Mouse (Mus musculus) limb, embryonic 12.5 days (tissue): ENCODE measurements around the gene Dbnl. TPM values are rescaled to one million over a fixed set of nuclear protein-coding genes. Genes with fewer than 3 reads are reported as not detected.
"Not testable (repeated sequence)": the region's sequence is repeated elsewhere in the genome, so short reads cannot be mapped to it uniquely, and the experiment has no call there.

Experiments used
- ATAC-seq: fragments of 200-750 bp; cut with Nextera tagmentation; 2 replicates; pipeline ENCODE4 v1.8.0; 2017; ENCODE audit warnings: low read depth, moderate TSS enrichment; ENCODE audit not compliant: insufficient number of reproducible peaks, insufficient read depth, low FRiP score, low TSS enrichment
- H3K27ac ChIP-seq: fragments of 300-500 bp; sonication (generic); 2 replicates; pipeline ENCODE4 v1.5.1; 2016; ENCODE audit warnings: mild to moderate bottlenecking, moderate library complexity
- H3K27me3 ChIP-seq: fragments of 300-500 bp; sonication (generic); 2 replicates; pipeline ENCODE4 v1.6.1; 2016; ENCODE audit warnings: mild to moderate bottlenecking, moderate library complexity
- H3K36me3 ChIP-seq: fragments of 300-500 bp; sonication (generic); 2 replicates; pipeline ENCODE4 v1.6.1; 2016; ENCODE audit warnings: mild to moderate bottlenecking, moderate library complexity
- H3K4me1 ChIP-seq: fragments of 300-500 bp; sonication (generic); replicated peaks from 2 replicates; pipeline ENCODE4 v1.6.1; 2016
- H3K4me2 ChIP-seq: fragments of 300-500 bp; sonication (generic); 2 replicates; pipeline ENCODE4 v1.6.1; 2016; ENCODE audit warnings: mild to moderate bottlenecking, moderate library complexity
- H3K4me3 ChIP-seq: fragments of 300-500 bp; sonication (generic); replicated peaks from 2 replicates; pipeline ENCODE4 v1.5.1; 2016; ENCODE audit warnings: mild to moderate bottlenecking
- H3K9ac ChIP-seq: fragments of 300-500 bp; sonication (generic); replicated peaks from 2 replicates; pipeline ENCODE4 v1.6.1; 2016; ENCODE audit warnings: mild to moderate bottlenecking, moderate library complexity
- H3K9me3 ChIP-seq: fragments of 300-500 bp; sonication (generic); 2 replicates; pipeline ENCODE4 v1.6.1; 2016; ENCODE audit warnings: mild to moderate bottlenecking, moderate library complexity
- WGBS: fragments of 180-500 bp; shearing (Covaris S2); methylation state at CpG from one replicate; pipeline ENCODE4 v1.1.7; 2016; 5-methylcytosine and 5-hydroxymethylcytosine counted together
- polyA plus RNA-seq: library from polyadenylated mRNA; unstranded; fragments of >200 nt; fragmentation: Nextera tagmentation; extraction: Ambion mirVana; gene quantifications from 2 replicates; pipeline ENCODE4 v1.2.1, GENCODE M21; 2016

Dbnl gene
- polyA plus RNA-seq, 1 experiment from 2014 or later = 122 TPM

DNA sequence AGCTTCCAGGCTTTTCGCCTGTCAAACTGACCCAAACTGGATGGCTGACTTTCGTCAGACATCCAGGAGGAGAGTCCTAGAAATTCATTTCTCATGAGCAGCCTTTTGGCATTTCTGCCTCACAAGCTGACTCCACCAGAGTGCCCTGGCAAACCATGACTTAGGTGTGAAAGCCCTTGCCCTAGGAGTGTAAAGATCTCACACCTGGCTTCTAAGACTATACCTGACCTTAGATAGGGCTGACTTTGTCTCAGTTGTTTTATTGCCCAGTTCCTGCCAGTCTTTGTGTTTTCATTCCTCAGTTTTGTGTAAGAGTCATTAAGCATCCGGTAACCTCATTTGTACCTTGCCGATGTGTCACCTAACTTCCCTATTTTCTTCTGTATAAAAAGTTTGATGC is 21.2 kb downstream of the Dbnl start:
- H3K9me3 ChIP-seq, ATAC-seq, H3K4me2 ChIP-seq, H3K4me3 ChIP-seq, H3K4me1 ChIP-seq, H3K27me3 ChIP-seq, H3K9ac ChIP-seq, H3K36me3 ChIP-seq, H3K27ac ChIP-seq: not testable (repeated sequence)
- 91% methylated on average over 4 of the region's 4 CpGs for WGBS

DNA sequence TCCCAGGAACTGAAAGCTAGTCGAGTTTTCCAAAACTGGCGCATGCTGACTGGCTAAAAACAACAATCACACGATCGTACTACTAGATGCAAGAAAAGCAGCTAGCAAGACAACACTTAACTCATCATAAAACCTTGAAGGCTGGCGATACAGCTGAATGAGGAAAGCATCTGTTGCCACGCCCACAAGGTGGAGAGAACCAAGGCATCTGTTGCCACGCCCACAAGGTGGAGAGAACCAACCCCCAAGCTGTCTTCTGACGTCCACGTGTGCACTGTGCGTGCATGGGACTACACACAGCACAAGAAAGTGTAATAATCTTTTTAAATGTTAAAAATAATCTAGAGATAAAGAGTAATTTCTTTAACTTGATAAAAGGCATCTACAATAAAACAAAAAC is 25.1 kb downstream of the Dbnl start:
- Histone ChIP-seq H3K27ac (no peak overlapping the region), H3K4me1 (no peaks in the 10 kb centered on the region), H3K36me3 (no peaks in the 10 kb centered on the region), H3K4me3 (no peak overlapping the region), H3K9ac (no peak overlapping the region), H3K9me3 (peaks cover 7% of the 10 kb centered on the region; the same call in 1 of the 2 replicates), H3K4me2 (no peak overlapping the region), H3K27me3 (no peaks in the 10 kb centered on the region)
- WGBS = 80% methylated on average over 10 of the region's 10 CpGs
- no peak for ATAC-seq

DNA sequence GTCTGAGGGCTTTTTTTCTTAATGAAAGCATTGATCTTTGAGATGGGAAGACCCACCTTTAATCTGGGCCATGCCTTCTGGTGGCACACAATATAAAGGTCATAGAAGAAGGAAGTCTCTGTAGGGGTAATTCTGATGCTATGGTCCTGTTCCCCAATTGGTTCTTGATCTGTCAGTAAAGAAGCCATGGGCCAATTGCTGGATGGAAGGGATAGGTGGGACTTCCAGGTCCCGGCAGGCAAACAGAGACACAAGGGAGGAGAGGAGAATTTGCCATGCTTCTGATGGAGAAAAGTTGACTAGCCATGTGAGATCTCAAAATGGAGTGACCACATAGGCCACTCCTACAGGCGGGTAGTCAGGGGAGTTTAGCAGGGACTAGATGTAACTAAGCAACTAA is 30.9 kb downstream of the Dbnl start:
- Histone ChIP-seq H3K4me2 (no peak overlapping the region), H3K9me3 (no peaks in the 10 kb centered on the region), H3K27ac (no peak overlapping the region), H3K4me1 (no peaks in the 10 kb centered on the region), H3K27me3 (no peaks in the 10 kb centered on the region), H3K36me3 (no peaks in the 10 kb centered on the region), H3K9ac (no peak overlapping the region), H3K4me3 (no peak overlapping the region)
- 74% methylated on average over 2 of the region's 2 CpGs for WGBS
- no peak for ATAC-seq

DNA sequence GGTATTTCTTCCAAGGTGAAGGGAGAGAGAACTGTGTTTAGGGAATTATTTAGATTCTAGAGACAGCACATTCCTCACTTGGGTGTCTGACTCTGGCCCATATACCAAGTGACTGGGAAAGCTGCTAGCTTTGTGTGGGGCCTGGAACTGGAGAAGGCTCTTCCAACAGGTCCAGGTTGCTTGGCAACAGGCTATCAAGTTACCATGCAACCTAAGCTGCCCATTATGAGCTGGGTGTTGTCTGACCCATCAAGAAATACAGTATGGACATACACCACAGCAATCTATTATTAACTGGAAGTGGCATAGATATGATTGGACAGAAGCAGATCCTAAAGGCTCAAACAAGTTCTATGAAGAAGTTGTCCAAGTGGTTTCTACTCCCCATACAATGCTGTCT is 37.1 kb downstream of the Dbnl start:
- Histone ChIP-seq H3K4me1 (0 out of 2 replicates have a peak, but pooled peaks cover 3% of the 10 kb centered on the region), H3K4me3 (no peak overlapping the region), H3K27me3 (no peaks in the 10 kb centered on the region), H3K4me2 (no peak overlapping the region), H3K27ac (no peak overlapping the region), H3K9me3 (no peaks in the 10 kb centered on the region), H3K9ac (no peak overlapping the region), H3K36me3 (peaks cover 26% of the 10 kb centered on the region)
- ATAC-seq = no peak

DNA sequence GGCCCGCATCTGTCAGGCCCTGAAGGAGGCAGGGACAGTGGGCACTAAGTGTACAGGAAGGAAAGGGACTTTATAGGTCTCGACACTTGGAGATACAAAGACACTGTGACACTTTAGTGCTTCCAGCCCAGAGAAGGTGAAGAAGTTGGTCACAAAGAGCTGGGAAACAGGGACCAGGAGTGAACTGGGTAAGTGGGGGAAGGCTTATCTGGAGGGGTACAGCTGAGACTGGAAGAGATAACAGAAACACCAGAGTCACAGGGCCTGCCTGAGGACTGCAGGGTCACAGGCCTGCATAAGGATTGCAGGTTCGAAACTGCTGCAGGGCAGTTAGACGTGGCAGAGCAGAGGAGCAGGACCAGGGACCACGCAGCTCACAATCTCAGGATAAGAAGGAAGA is 39.6 kb downstream of the Dbnl start:
- Histone ChIP-seq H3K27ac (no peak overlapping the region), H3K36me3 (peaks cover 51% of the 10 kb centered on the region), H3K4me1 (0 out of 2 replicates have a peak, but pooled peaks cover 3% of the 10 kb centered on the region), H3K27me3 (no peaks in the 10 kb centered on the region), H3K4me3 (no peak overlapping the region), H3K4me2 (no peak overlapping the region), H3K9ac (no peak overlapping the region), H3K9me3 (no peaks in the 10 kb centered on the region)
- no peak for ATAC-seq
- WGBS = 91% methylated on average over 5 of the region's 5 CpGs

DNA sequence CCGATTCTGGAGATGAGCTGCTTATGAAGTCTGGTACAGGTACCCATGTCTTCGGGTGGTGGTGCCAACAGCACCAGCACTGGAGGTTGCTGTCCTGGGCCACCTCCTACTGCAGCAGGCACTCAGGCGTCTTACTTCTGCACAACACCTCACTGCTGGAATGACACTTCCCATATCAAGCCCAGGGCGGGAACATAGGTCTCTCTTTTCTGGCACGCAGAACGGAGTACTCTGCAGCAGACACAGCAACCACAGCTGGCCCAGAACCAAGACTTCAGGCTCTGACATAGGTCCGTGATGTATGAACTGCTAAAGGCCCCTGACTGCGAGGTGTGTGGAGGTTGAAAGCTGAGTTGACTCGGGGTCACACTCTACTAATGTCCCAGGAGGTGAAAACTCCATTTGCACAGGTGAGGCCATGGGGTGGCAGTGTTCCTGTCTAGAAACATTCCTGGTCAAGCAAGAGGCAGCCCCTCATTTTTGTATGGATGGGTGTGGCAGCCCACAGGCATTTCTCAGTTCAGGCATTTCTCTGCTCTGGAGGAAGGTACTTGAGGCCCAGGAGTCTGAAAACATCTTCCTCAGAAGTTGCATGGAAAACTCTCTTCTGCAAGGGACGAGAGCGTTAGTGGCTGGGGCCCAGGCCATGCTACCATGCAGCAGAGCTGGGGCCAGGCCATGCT is 40.4 kb downstream of the Dbnl start:
- Histone ChIP-seq H3K27ac (no peak overlapping the region), H3K4me1 (0 out of 2 replicates have a peak, but pooled peaks cover 3% of the 10 kb centered on the region), H3K4me2 (no peak overlapping the region), H3K4me3 (no peak overlapping the region), H3K27me3 (no peaks in the 10 kb centered on the region), H3K9ac (no peak overlapping the region), H3K9me3 (no peaks in the 10 kb centered on the region), H3K36me3 (peaks cover 55% of the 10 kb centered on the region)
- no peak for ATAC-seq
- 85% methylated on average over 11 of the region's 11 CpGs for WGBS

DNA sequence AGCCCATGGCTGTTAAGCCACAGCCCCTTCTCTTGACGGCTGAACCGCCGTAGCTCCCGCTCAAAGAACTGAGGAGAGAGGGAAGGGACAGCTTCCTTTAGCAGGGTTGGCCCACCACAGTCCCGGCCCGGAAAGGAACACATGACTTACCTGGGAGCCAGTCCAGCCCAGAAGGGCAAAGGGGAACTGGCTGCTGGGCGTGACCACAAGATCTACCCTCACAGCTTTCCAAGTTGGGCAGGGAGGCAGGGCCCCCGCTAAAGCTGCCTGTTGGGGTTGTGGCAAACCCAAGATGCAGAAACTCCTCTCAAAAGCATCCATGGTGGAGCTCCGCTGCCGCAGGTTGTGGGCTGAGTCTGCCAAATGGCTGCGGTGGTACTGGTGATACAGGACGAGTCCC is 41.0 kb downstream of the Dbnl start:
- Histone ChIP-seq H3K4me1 (0 out of 2 replicates have a peak, but pooled peaks cover 3% of the 10 kb centered on the region), H3K27me3 (no peaks in the 10 kb centered on the region), H3K4me2 (no peak overlapping the region), H3K9me3 (no peaks in the 10 kb centered on the region), H3K9ac (no peak overlapping the region), H3K36me3 (peaks cover 62% of the 10 kb centered on the region), H3K27ac (no peak overlapping the region), H3K4me3 (no peak overlapping the region)
- 91% methylated on average over 12 of the region's 12 CpGs for WGBS
- no peak for ATAC-seq

DNA sequence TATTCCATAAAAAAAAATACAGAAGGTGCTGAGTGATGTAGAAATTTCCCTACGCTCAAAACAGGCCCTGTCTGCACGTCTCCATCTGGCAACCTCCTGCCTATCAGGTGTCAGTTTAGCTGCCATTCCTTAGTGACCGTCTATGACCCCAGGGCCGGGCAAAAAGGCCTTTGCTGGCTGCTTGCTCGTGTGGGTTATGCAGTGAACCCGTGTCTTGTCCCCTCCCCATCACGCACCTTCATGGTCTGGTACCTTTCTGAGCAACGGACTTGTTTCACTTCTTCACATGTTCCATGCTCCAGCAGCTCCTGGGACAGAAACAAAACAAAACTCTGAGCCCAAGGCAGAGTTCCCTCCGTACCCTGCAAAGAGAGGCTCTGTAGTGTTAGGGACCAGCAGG is 46.2 kb downstream of the Dbnl start:
- H3K36me3 ChIP-seq = peaks cover 52% of the 10 kb centered on the region
- WGBS = 79% methylated on average over 9 of the region's 9 CpGs
- 0 out of 2 replicates have a peak, but pooled peaks cover 3% of the 10 kb centered on the region for H3K4me1 ChIP-seq

DNA sequence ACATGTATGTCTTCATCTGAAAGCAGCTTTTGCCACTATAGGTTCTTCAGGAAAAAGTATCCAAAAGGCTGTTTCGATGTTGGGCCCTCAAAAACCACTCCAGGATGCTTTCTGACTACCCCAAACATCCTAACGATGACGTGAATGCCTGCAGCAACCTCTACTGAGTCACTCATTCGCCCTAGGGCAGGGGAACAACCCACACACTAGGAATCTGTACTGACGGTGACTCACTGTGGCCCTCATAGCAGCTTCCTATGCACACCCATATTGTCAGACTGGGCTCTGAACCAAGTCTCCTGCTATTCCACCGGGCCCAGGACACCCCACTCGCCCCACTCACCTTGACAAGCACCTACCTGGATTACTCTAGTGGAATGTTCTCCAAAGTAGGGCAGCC is 46.8 kb downstream of the Dbnl start:
- WGBS = 87% methylated on average over 7 of the region's 7 CpGs
- no peak overlapping the region for H3K4me3 ChIP-seq
- H3K27ac ChIP-seq = no peak overlapping the region
- peaks cover 8% of the 10 kb centered on the region; the same call in 1 of the 2 replicates for H3K4me1 ChIP-seq
- no peak overlapping the region for H3K9ac ChIP-seq
- H3K9me3 ChIP-seq = no peaks in the 10 kb centered on the region
- no peak overlapping the region for H3K4me2 ChIP-seq
- H3K27me3 ChIP-seq = no peaks in the 10 kb centered on the region
- H3K36me3 ChIP-seq = peaks cover 47% of the 10 kb centered on the region
- no peak for ATAC-seq

More for the DNA sequence above, 46.2 kb downstream of the Dbnl start:
- Histone ChIP-seq H3K4me3 (no peak overlapping the region), H3K9ac (no peak overlapping the region), H3K9me3 (no peaks in the 10 kb centered on the region), H3K4me2 (no peak overlapping the region), H3K27me3 (no peaks in the 10 kb centered on the region), H3K27ac (no peak overlapping the region)
- ATAC-seq = no peak

DNA sequence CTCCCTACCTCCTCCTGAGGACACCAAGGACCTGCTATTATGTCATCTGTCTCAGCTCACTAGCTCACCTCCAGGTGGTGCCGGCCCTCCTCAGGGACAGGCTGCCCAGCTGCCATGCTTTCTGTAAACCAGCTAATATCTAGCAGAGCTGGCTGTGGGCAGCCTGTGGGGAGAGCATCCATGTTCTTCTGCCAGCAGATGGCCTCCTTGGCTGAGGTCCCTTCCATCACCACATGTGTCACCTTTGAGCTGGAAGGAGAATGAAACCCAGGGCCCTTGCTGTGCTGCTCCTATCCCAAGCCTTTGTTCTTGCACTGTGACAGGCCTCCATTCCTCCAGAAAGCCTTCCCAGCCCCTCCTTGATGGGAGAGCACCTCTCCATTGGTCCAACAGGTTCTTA is 47.8 kb downstream of the Dbnl start:
- 48% methylated on average over 1 of the region's 1 CpGs for WGBS
- Histone ChIP-seq H3K27me3 (no peaks in the 10 kb centered on the region), H3K9me3 (no peaks in the 10 kb centered on the region), H3K27ac (no peak overlapping the region), H3K4me3 (no peak overlapping the region), H3K9ac (no peak overlapping the region), H3K4me2 (no peak overlapping the region), H3K36me3 (peaks cover 40% of the 10 kb centered on the region), H3K4me1 (peaks cover 12% of the 10 kb centered on the region; the same call in 1 of the 2 replicates)
- no peak for ATAC-seq

DNA sequence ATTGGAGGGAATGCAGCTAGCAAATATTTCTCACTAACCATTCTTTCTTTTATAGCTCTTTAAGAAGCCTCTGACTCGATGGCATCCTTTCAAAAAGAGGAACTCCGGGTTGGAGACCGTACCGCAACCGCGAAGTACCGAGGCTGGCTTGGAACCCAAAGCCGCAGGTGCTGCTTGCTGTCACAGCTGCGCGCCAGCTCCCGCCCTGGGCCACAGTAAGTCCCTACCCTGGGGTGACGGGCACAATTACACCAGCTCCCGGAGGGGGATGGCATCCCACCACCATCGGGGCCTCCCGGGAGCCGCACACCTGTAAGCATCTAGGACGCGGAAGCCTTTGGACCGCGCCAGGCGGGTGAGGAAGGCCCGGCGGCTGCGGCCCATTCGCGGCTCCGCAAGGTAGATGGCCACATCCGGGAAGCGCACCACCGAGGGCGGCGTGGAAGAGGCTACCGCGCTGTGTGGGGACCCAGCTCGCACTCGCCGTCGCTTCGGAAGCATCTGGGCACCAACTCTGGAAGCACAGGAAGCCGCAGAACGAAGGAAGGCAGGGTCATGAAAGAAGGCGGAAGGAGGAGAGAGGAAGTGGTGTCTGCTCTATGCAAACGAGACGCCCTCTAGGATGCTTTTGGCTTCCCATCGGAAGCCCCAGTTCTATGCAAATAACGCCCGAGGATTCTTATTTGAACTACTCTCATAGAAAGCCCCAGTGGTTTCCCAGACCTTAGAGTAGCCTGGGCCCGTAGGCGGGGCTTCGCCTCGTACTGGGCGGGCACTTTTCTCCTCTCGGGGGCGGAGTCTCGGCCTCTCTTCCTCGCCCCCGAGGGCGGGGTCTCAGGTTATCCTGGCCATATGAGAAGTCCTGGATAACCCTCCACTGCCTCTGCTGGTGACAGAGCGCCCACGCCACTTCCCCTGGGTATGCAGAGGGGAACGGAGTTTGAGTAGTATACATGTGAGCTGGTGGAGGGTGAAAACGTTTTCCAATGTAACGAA is 49.3 kb downstream of the Dbnl start, which contains the start of gene Polm:
Gene Polm (minus strand): TSS at position 766 of the 996 bp plus-strand sequence.
- H3K27me3 ChIP-seq = no peaks in the 10 kb centered on the region
- H3K4me3 ChIP-seq = peak within 1 kb of the TSS; percentile 78
- peak within 1 kb of the TSS; percentile 86 for H3K9ac ChIP-seq
- H3K36me3 ChIP-seq = peaks cover 25% of the 10 kb centered on the region
- peaks cover 12% of the 10 kb centered on the region; the same call in 1 of the 2 replicates for H3K4me1 ChIP-seq
- H3K27ac ChIP-seq = peak within 1 kb of the TSS; percentile 78
- peak; percentile 87 for ATAC-seq
- H3K4me2 ChIP-seq = peak within 1 kb of the TSS; percentile 88
- no peaks in the 10 kb centered on the region for H3K9me3 ChIP-seq
- WGBS = under 1% methylated on average over 63 of the region's 63 CpGs
